Mouse (Mus musculus) neural tube, embryonic 13.5 days (tissue): ENCODE data around the gene Fads1. TPM values are rescaled to one million over a fixed set of nuclear protein-coding genes. Genes with fewer than 3 reads are reported as not detected.

Experiments used
- ATAC-seq: fragments of 200-750 bp; cut with Nextera tagmentation; 2 replicates; pipeline ENCODE4 v1.8.0; 2017; ENCODE audit warnings: low read depth, mild to moderate bottlenecking, moderate TSS enrichment, moderate library complexity
- H3K27ac ChIP-seq: fragments of 300-500 bp; sonication (generic); replicated peaks from 2 replicates; pipeline ENCODE4 v1.5.1; 2015; ENCODE audit warnings: moderate library complexity, mild to moderate bottlenecking, inconsistent platforms
- H3K27me3 ChIP-seq: fragments of 300-500 bp; sonication (generic); 2 replicates; pipeline ENCODE4 v1.6.1; 2015; ENCODE audit warnings: mild to moderate bottlenecking, inconsistent platforms
- H3K36me3 ChIP-seq: fragments of 300-500 bp; sonication (generic); 2 replicates; pipeline ENCODE4 v1.6.1; 2015; ENCODE audit warnings: mild to moderate bottlenecking, inconsistent platforms
- H3K4me1 ChIP-seq: fragments of 300-500 bp; sonication (generic); replicated peaks from 2 replicates; pipeline ENCODE4 v1.6.1; 2015; ENCODE audit warnings: inconsistent platforms
- H3K4me2 ChIP-seq: fragments of 300-500 bp; sonication (generic); 2 replicates; pipeline ENCODE4 v1.6.1; 2015; ENCODE audit warnings: inconsistent platforms, mild to moderate bottlenecking, moderate library complexity
- H3K4me3 ChIP-seq: fragments of 300-500 bp; sonication (generic); 2 replicates; pipeline ENCODE4 v1.5.1; 2015; ENCODE audit warnings: mild to moderate bottlenecking, inconsistent platforms
- H3K9ac ChIP-seq: fragments of 300-500 bp; sonication (generic); 2 replicates; pipeline ENCODE4 v1.6.1; 2015; ENCODE audit warnings: moderate library complexity, mild to moderate bottlenecking, inconsistent platforms
- H3K9me3 ChIP-seq: fragments of 300-500 bp; sonication (generic); 2 replicates; pipeline ENCODE4 v1.6.1; 2016; ENCODE audit warnings: inconsistent platforms
- WGBS: fragments of 180-500 bp; shearing (Covaris S2); methylation state at CpG from one replicate; pipeline ENCODE4 v1.1.7; 2015; 5-methylcytosine and 5-hydroxymethylcytosine counted together
- polyA plus RNA-seq: library from polyadenylated mRNA; unstranded; fragments of >200 nt; fragmentation: Nextera tagmentation; extraction: Ambion mirVana; gene quantifications from 2 replicates; pipeline ENCODE4 v1.2.1, GENCODE M21; 2015

The Fads1 gene
- polyA plus RNA-seq, 1 experiment from 2014 or later, result 146 TPM

DNA sequence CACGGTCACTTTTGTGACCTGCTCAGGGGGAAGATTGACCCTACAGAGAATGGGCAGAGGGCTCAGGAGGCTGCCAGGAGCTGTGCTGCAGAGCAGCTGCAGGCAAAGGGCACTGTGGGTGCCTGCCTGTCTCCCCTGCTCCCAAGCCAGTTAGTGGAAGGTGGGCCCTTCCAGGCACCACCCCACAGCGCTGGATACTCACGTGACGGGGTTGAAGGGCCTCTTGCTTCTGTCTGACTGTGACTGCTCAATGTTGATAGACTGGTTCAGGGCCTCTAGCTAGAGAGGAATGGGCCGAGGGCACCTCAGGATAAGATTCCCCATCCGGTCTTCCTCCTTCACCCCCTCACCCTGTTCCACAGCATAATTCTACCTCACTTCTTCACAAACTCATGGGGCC lies 36.9 kb downstream of the Fads1 start:
- Histone ChIP-seq H3K27ac (no peak overlapping the region), H3K36me3 (no peaks in the 10 kb centered on the region), H3K27me3 (no peaks in the 10 kb centered on the region), H3K9ac (no peak overlapping the region), H3K4me1 (no peaks in the 10 kb centered on the region), H3K9me3 (no peaks in the 10 kb centered on the region), H3K4me2 (no peak overlapping the region), H3K4me3 (no peak overlapping the region)
- no peak for ATAC-seq
- WGBS, result 77% methylated on average over 6 of the region's 6 CpGs

DNA sequence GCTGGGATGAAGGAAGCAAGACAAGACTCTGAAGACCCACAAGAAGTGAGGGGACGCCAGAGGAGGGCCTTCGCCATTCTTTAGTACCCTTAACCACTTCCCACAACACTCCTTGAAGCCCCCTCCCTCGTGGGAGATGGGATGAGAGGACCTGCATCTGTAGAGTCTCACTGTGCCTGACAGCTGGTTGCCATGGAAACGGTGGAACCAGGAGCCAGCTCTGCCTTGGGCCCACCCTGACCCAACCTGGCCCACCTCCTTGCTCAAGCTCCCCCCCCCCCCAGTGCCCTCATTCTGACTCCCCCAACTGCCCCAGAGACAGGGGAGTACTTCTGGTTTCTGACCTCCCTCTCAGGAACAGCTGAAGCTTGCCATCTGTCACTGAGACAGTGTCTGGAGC lies 38.9 kb downstream of the Fads1 start:
- no peak for ATAC-seq
- Histone ChIP-seq H3K9ac (no peak overlapping the region), H3K4me1 (peaks cover 3% of the 10 kb centered on the region; the same call in 1 of the 2 replicates), H3K4me2 (no peak overlapping the region), H3K36me3 (no peaks in the 10 kb centered on the region), H3K9me3 (no peaks in the 10 kb centered on the region), H3K4me3 (no peak overlapping the region), H3K27ac (no peak overlapping the region), H3K27me3 (no peaks in the 10 kb centered on the region)
- 63% methylated on average over 4 of the region's 4 CpGs for WGBS

DNA sequence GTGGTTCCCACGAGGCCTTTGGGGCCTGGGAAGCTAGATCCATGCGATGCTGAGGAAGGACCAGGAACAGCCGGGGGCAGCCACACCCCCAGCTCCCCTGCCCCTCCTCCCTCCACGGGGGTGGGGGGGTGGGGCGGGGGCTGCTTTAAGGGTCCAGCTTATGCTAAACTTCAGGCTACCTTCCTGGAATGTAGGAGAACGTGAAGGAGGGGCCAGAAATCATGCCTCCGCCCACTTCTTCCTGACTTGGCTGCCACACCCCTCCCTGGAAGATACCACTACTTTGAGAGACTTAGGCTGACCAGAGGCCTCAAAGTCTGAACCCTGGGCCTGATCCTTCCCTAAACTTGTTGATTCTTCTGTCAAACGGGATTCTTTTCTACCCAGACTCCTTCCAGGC lies 40.0 kb downstream of the Fads1 start:
- Histone ChIP-seq H3K36me3 (no peaks in the 10 kb centered on the region), H3K4me1 (peaks cover 3% of the 10 kb centered on the region; the same call in 1 of the 2 replicates), H3K4me2 (no peak overlapping the region), H3K4me3 (no peak overlapping the region), H3K27me3 (no peaks in the 10 kb centered on the region), H3K9me3 (no peaks in the 10 kb centered on the region), H3K27ac (no peak overlapping the region), H3K9ac (no peak overlapping the region)
- no peak for ATAC-seq
- WGBS, result 48% methylated on average over 8 of the region's 8 CpGs

DNA sequence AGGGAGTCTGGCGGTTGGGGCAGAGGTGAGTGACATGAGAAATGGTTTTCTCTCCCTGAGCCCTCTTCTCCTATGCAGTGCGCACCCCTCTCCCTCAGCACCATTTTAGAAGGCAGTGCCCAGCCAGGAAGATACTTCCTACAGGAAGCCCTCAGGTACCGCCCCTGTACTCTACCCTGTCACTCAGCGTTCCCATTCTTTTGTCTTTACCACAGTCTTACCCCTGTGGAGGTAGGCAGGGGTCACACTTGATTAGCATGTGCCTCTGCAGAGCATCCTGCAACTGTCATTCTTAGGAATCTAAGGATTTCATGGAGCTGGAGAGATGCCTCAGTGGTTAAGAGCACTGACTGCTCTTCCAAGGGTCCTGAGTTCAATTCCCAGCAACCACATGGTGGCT lies 40.9 kb downstream of the Fads1 start:
- no peak for ATAC-seq
- Histone ChIP-seq H3K27me3 (no peaks in the 10 kb centered on the region), H3K36me3 (no peaks in the 10 kb centered on the region), H3K9ac (no peak overlapping the region), H3K4me2 (no peak overlapping the region), H3K9me3 (no peaks in the 10 kb centered on the region), H3K4me1 (peaks cover 3% of the 10 kb centered on the region; the same call in 1 of the 2 replicates), H3K4me3 (no peak overlapping the region), H3K27ac (no peak overlapping the region)
- 87% methylated on average over 4 of the region's 4 CpGs for WGBS

DNA sequence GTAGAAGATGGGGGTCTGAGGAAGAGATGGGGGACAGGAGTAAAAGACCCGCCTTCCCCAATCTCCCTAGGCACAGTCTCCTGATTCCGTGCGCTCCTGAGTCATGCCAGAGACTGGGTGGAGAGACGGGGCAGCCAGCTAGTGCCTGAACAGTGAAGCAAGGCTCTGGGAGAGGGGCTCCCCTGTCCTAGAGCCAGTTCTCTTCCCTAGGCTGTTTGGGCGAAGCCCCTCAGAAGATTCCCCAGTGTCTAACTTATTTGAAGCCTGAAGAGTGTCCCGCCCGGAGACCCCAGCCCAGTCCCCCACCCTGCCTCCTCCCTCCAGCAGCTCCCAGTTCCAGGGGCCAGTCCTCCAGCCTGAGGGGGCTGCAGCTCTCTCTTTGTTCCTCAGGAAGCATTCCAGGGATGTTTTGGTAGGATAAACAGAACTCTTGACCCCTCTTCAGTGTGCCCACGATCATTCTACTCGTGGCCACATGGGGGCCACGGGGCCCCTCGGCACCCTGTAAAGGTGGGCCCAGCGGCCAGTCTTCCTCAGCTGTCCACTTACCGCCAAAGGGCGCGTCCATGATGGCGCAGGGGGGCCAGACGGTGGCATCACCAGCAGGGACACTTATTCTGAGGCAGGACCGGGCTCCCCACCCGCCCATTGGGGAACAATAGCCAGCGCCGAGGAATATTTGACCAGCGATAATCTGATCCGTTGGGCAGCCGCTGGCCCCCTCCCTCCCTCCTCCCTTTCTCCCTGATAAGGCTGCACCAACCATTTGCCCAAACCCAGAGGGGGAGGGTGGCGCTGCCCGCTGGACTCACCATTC lies 42.2 kb downstream of the Fads1 start:
- WGBS, result 38% methylated on average over 25 of the region's 26 CpGs
- H3K4me2 ChIP-seq, result peak overlapping the region; percentile 24; the same call in 1 of the 2 replicates

DNA sequence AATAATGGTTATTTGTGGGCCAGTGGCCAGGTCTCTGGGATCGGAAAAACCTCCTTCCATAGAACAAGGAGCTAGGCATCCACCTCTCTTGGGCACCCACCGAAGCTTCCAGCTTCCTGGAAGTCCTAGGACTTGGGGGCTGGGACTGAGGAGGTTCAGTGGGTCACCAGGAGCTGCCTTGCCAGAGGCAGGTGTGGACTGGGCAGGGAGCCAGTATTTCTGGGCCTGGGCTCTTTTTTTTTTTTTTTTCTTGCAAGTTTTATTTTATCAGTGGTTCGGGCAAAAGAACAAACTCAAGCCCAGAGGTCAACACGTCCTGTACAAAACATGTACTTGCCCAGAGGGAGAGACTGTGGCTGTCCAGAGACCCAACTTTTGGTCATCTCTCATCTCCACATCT lies 43.1 kb downstream of the Fads1 start:
- H3K36me3 ChIP-seq, result no peaks in the 10 kb centered on the region
- H3K4me3 ChIP-seq, result no peak overlapping the region
- no peak overlapping the region for H3K27ac ChIP-seq
- peaks cover 3% of the 10 kb centered on the region; the same call in 1 of the 2 replicates for H3K4me1 ChIP-seq
- WGBS, result 85% methylated on average over 4 of the region's 4 CpGs
- no peak overlapping the region for H3K4me2 ChIP-seq
- 0 out of 2 replicates have a peak, but pooled peaks cover under 1% of the 10 kb centered on the region for H3K27me3 ChIP-seq
- no peaks in the 10 kb centered on the region for H3K9me3 ChIP-seq
- no peak for ATAC-seq
- no peak overlapping the region for H3K9ac ChIP-seq

More for the DNA sequence above, 42.2 kb downstream of the Fads1 start:
- peaks cover 3% of the 10 kb centered on the region; the same call in 1 of the 2 replicates for H3K4me1 ChIP-seq
- H3K27ac ChIP-seq, result no peak overlapping the region
- H3K36me3 ChIP-seq, result no peaks in the 10 kb centered on the region
- H3K4me3 ChIP-seq, result no peak overlapping the region
- H3K27me3 ChIP-seq, result no peaks in the 10 kb centered on the region
- ATAC-seq, result no peak
- H3K9me3 ChIP-seq, result no peaks in the 10 kb centered on the region
- H3K9ac ChIP-seq, result no peak overlapping the region; the same call in 1 of the 2 replicates

DNA sequence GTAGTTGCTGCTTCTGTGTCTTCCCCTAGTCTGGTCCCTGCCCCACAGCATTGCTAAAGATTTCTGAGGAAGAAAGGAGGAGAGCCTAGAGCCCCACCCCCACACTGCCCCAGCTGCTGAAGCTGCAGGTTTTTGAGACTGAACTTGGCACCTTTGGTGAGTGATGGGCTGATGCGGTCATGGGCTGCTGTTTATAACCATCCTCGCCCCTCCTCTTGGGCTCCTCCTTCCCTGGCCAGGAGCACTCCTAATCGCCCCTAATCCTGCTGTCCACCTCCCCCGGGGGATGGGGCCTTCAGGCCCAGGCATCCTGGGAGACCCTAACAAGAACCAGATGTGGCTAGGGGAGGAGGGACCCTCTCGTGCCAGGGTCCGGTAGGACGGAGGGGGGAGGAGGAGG lies 48.3 kb downstream of the Fads1 start:
- Histone ChIP-seq H3K27me3 (peaks cover 11% of the 10 kb centered on the region; the same call in 1 of the 2 replicates), H3K4me1 (0 out of 2 replicates have a peak, but pooled peaks cover 12% of the 10 kb centered on the region), H3K9me3 (no peaks in the 10 kb centered on the region), H3K36me3 (no peaks in the 10 kb centered on the region), H3K4me3 (no peak overlapping the region), H3K9ac (no peak overlapping the region), H3K4me2 (no peak overlapping the region), H3K27ac (no peak overlapping the region)
- WGBS, result 9% methylated on average over 7 of the region's 7 CpGs
- no peak for ATAC-seq

DNA sequence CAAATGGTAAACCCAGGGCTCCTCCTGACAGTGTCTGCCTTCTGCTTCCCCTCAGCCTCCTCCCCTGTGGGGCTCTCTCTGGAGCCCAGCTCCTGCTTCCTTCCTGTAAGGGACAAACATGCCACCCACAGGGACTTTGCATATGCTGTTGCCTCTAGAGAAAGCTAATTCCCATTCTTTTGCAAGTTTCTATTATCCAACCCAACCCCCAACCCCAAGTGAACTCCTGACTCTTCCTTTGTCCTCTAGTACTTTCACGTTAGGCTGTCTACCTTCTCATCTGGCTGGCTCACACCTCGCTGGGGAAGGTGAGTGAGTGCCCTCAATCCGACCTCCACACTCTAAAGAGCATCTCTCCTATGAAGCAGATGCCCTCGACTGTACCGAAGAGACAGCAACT lies 49.2 kb downstream of the Fads1 start:
- no peaks in the 10 kb centered on the region for H3K36me3 ChIP-seq
- no peak overlapping the region for H3K4me2 ChIP-seq
- no peaks in the 10 kb centered on the region for H3K9me3 ChIP-seq
- H3K9ac ChIP-seq, result no peak overlapping the region
- H3K27ac ChIP-seq, result no peak overlapping the region
- H3K27me3 ChIP-seq, result peaks cover 11% of the 10 kb centered on the region; the same call in 1 of the 2 replicates
- WGBS, result 15% methylated on average over 5 of the region's 5 CpGs
- H3K4me1 ChIP-seq, result 0 out of 2 replicates have a peak, but pooled peaks cover 12% of the 10 kb centered on the region
- no peak for ATAC-seq
- no peak overlapping the region for H3K4me3 ChIP-seq

DNA sequence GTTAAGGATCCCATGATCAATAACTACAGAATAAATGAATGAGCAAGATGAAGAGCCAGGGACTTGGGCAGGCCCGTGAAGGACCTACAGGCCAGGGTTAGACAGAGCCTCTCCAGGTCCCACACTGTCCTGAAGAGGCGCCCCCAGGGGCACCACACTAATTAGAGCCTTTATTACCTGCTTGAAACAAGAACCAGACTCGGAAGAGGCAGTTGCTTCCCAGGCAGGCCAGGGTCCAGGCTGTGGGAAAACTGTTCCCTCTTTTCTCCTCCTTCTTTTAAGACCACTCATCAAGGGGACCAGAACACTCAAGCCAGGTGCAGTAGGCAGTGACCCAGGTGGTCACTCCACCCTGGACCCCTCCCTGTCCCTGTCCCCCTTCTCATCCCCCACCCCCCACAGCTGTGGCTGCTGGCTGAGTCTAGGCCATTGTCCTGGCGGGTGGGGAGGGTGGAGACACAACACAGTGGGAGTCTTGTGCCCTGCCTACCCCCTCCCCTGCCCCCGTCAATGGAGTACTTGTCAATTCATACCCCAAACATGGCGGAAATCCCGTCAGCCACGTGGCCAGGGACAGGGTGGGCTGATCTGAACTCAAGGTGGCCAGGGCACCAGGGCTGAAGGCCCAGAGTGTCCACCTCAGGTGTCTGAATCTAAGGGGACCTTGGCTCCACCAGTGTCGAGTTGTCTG lies 49.8 kb downstream of the Fads1 start:
- no peak overlapping the region for H3K9ac ChIP-seq
- H3K4me3 ChIP-seq, result no peak overlapping the region
- no peak overlapping the region for H3K27ac ChIP-seq
- H3K36me3 ChIP-seq, result no peaks in the 10 kb centered on the region
- no peak for ATAC-seq
- no peaks in the 10 kb centered on the region for H3K9me3 ChIP-seq
- no peak overlapping the region for H3K4me2 ChIP-seq
- 24% methylated on average over 9 of the region's 9 CpGs for WGBS
- H3K27me3 ChIP-seq, result peaks cover 11% of the 10 kb centered on the region; the same call in 1 of the 2 replicates
- 0 out of 2 replicates have a peak, but pooled peaks cover 12% of the 10 kb centered on the region for H3K4me1 ChIP-seq

DNA sequence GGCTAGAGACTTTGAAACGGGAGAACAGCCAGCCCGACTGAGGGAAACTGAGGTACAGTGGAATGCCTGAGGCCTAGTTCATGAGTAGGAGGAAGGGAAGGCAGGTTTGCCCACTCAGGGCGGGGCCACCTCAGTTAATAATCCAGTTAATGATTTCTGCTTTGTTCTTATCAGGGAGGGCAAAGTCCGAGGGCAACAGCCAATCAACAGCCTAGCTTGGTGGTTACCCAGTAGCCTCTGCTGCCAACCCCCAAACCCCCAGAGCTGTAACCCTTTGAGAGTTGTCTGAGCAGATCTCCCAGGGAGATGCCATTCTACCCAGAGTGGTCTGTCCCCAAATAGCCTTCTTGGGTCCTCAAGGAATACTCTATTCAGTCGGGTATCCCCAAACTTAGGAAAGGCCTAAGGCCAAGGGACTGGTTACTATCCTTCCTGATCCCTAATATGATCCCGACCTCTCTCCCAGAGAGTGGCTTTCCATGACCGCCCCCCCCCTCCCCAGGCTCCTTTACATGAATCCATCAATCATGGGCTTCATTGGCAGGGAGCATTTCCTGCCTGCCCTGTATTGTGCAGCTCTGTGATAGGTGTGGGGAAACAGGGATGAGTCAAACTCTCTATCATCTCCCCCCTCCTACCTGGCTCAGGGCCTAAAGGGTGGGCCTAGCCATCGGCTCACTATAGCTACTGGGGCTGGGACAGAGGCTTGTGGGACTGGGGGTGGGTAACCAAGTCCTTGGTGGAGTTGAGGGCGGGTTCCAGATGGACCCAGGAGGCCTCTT lies 53.3 kb downstream of the Fads1 start:
- H3K4me3 ChIP-seq, result no peak overlapping the region
- H3K9me3 ChIP-seq, result no peaks in the 10 kb centered on the region
- H3K27ac ChIP-seq, result no peak overlapping the region
- H3K4me1 ChIP-seq, result 0 out of 2 replicates have a peak, but pooled peaks cover 21% of the 10 kb centered on the region
- no peak for ATAC-seq
- H3K36me3 ChIP-seq, result no peaks in the 10 kb centered on the region
- no peak overlapping the region for H3K4me2 ChIP-seq
- no peak overlapping the region for H3K9ac ChIP-seq
- H3K27me3 ChIP-seq, result peaks cover 38% of the 10 kb centered on the region
- WGBS, result 86% methylated on average over 9 of the region's 9 CpGs

DNA sequence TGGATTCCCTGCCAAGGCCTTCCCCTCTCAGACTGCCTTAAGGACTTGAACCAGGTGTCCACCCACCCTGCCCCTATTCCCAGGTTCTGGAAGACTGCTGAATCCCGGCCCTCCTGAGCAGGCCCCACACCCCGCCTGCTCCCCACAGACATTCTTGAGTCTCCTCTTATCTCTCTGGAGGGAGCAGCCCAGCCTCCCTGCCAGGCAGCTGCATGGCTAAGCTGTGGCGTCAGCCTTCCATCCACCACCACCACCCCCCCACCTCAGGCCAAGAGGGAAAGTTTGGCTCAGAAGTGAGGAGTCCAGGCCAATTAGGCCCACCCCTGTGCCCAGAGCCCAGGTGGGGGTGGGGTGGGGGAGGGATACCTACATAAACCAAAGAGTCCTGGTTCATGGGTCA lies 55.8 kb downstream of the Fads1 start:
- H3K9me3 ChIP-seq, result no peaks in the 10 kb centered on the region
- no peak overlapping the region for H3K4me3 ChIP-seq
- no peak for ATAC-seq
- H3K4me2 ChIP-seq, result no peak overlapping the region
- H3K9ac ChIP-seq, result no peak overlapping the region
- peaks cover 36% of the 10 kb centered on the region for H3K27me3 ChIP-seq
- H3K4me1 ChIP-seq, result peaks cover 16% of the 10 kb centered on the region
- H3K27ac ChIP-seq, result no peak overlapping the region
- no peaks in the 10 kb centered on the region for H3K36me3 ChIP-seq
- WGBS, result 91% methylated on average over 3 of the region's 3 CpGs

DNA sequence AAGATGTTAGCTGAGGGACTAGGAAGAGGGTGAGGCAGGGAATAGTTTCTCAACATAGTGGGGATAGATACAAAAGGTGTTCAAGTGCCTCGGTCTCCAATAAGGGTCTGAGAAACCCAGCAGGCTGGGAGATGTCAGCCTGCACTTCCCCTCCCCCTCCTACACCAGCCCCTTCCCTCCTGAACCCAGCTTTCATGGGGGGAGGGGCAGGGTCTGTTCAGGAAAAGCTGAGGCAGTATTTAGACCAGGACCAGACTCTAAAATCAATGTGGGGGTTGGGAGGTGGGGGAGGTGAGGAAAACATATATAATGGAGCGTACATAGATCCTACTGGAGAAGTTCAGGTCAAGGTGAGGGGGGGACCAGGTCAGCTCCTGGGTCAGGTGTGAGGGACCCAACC lies 56.7 kb downstream of the Fads1 start:
- H3K4me1 ChIP-seq, result peaks cover 16% of the 10 kb centered on the region
- 48% methylated on average over 2 of the region's 2 CpGs for WGBS
- no peak overlapping the region for H3K4me3 ChIP-seq
- H3K27ac ChIP-seq, result no peak overlapping the region
- H3K9ac ChIP-seq, result no peak overlapping the region
- H3K36me3 ChIP-seq, result no peaks in the 10 kb centered on the region
- ATAC-seq, result no peak
- no peaks in the 10 kb centered on the region for H3K9me3 ChIP-seq
- H3K27me3 ChIP-seq, result peaks cover 36% of the 10 kb centered on the region
- H3K4me2 ChIP-seq, result no peak overlapping the region
